Mouse (Mus musculus): ENCODE measurements around the gene Defb47.
A peak's percentile ranks its signal among the peaks of the same experiment; 100 is the strongest.

Gene Defb47

GRCm38 (mm10) chr14:62997777-62998176 lies at the start of gene Defb47:
Defb47 (plus strand) TSS chr14:62998077.
- no peak for DNase-seq

GRCm38 (mm10) chr14:62956091-62956490 lies 41.8 kb upstream of the Defb47 start:
- no peak for DNase-seq

GRCm38 (mm10) chr14:62963632-62964031 lies 34.2 kb upstream of the Defb47 start:
- DNase-seq, result no peak

- DNase-seq, result peak; percentile 15 to 33
These were observed 32.5 kb upstream of the Defb47 start for GRCm38 (mm10) chr14:62965342-62965741.

- DNase-seq, result peak in 1 of 2 experiments; percentile 17
These were observed 31.9 kb upstream of the Defb47 start for GRCm38 (mm10) chr14:62965811-62966520.

GRCm38 (mm10) chr14:62975046-62975445 lies 22.8 kb upstream of the Defb47 start:
- peak; percentile 74 to 82 for DNase-seq

- no peak for DNase-seq
These were observed 18.1 kb upstream of the Defb47 start for GRCm38 (mm10) chr14:62979815-62980214.

- DNase-seq, result no peak
These were observed 13.5 kb upstream of the Defb47 start, which contains the start of gene Defb48 for GRCm38 (mm10) chr14:62984410-62984809. Defb48 (minus strand) TSS chr14:62984510.

GRCm38 (mm10) chr14:62991271-62991670 lies 6.6 kb upstream of the Defb47 start:
- no peak for DNase-seq

GRCm38 (mm10) chr14:62991849-62992510 lies 5.9 kb upstream of the Defb47 start:
- no peak for DNase-seq

GRCm38 (mm10) chr14:62998977-62999376 lies 1.1 kb downstream of the Defb47 start:
- DNase-seq, result no peak

GRCm38 (mm10) chr14:63002588-63002987 lies 4.7 kb downstream of the Defb47 start:
- no peak for DNase-seq

GRCm38 (mm10) chr14:63011471-63011870 lies 13.6 kb downstream of the Defb47 start, which contains the start of gene Defb43:
Defb43 (plus strand) TSS chr14:63011771.
- DNase-seq, result no peak

GRCm38 (mm10) chr14:63013082-63013481 lies 15.2 kb downstream of the Defb47 start:
- DNase-seq, result no peak

- no peak for DNase-seq
These were observed 16.8 kb downstream of the Defb47 start for GRCm38 (mm10) chr14:63014667-63015066.

GRCm38 (mm10) chr14:63020524-63021156 lies 22.8 kb downstream of the Defb47 start:
- DNase-seq, result no peak

GRCm38 (mm10) chr14:63046691-63047090 lies 48.8 kb downstream of the Defb47 start, which contains the start of gene Defb42:
Defb42 (plus strand) TSS chr14:63046991.
- no peak for DNase-seq

GRCm38 (mm10) chr14:63049910-63050370 lies 52.1 kb downstream of the Defb47 start, which contains the start of gene Defb30:
Defb30 (minus strand) TSS chr14:63049960.
- DNase-seq, result no peak

Measured in cerebellum, postnatal 25 days (tissue).